Mouse (Mus musculus) spleen, postnatal 0 days (tissue): ENCODE measurements around the gene Mixl1. TPM values are rescaled to one million over a fixed set of nuclear protein-coding genes. Genes with fewer than 3 reads are reported as not detected.

Experiments used
- polyA plus RNA-seq: library from polyadenylated mRNA; unstranded; fragments of >200 nt; fragmentation: Nextera tagmentation; extraction: Ambion mirVana; gene quantifications from 2 replicates; pipeline ENCODE4 v1.2.1, GENCODE M21; 2015

Mixl1 gene
- polyA plus RNA-seq: not detected in 2 replicates

DNA sequence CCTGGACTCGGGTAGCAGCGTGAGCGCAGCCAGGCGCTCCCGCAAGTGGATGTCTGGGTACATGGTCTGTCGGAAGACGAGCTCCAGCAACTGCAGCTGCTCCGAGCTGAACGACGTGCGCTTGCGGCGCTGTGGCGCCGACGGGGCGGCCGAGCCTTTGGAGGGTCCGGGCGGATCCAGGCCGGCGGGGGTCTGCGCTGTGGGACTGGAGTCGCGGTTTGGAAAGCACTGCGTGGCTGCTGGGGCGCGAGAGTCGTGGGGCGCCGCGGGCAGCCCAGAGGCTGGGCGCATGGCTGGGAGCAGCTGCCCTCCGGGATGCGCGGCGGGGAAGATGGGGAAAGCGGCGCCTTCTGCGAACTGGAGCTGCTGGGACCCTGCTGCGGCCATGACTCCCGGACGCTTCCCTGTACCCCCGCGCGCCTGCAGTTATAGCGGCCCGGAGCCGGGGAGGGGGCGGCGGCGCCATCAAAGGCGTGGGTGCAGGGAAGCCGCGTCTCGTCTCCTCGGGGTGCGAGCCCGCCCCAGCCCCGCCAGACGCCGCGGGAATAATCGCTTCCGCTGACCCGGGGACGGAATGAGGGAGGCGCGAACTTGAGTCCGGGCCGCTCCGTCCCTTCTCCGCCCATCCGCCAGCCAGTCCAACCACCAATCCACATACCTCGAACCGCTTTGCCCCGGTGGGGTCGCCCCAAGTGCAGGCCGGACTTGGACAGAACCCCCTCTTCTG, at the start of gene Mixl1:
Gene Mixl1 (minus strand): TSS at position 409 of the 727 bp plus-strand sequence.

DNA sequence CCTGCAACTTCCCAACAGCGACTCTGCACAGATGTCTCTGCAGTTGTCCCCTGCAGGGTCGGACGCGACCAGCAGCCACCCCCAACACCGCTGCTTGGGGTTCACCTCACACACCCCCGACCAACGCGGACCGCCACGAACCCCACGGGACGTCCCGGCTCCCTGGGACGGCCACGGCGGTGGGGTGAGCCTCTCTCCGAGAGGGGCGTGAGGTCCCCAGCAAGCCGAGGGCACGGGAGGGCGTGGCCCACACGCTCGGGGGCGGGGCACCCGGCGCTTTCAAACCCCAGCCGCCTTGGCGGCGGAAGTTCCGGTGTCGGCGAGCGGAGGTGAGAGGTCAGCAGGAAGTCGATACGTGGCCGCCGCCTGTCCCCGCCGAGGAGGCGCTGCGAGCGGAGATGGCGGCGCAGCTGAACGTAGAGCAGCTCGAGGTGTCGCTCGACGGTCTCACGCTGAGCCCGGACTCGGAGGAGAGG, 28.9 kb upstream of the Mixl1 start, which contains the start of gene Acbd3:
Gene Acbd3 (plus strand): TSS at position 340 of the 476 bp plus-strand sequence.

Other genes starting within 250 kb of the Mixl1 start
- 0.55 and 0.58 TPM in 2 replicates for gene Stum, start 213.5 kb downstream of the Mixl1 start, polyA plus RNA-seq
- 52.5 and 55.9 TPM in 2 replicates for gene Parp1, start 128.1 kb downstream of the Mixl1 start, polyA plus RNA-seq
- gene Lin9, start 55.9 kb downstream of the Mixl1 start, polyA plus RNA-seq: 12.7 and 13.4 TPM in 2 replicates
- 11.3 and 13.9 TPM in 2 replicates for gene Acbd3, start 29.0 kb upstream of the Mixl1 start, polyA plus RNA-seq
- gene H3f3a, start 116.9 kb upstream of the Mixl1 start, polyA plus RNA-seq: 2,428 and 2,593 TPM in 2 replicates
- gene Sde2, start 154.1 kb upstream of the Mixl1 start, polyA plus RNA-seq: 25.3 and 27.8 TPM in 2 replicates
- gene Lefty2, start 196.1 kb upstream of the Mixl1 start, polyA plus RNA-seq: 0.05 TPM in 1 of 2 replicates, not detected in the other
- 82.2 and 100 TPM in 2 replicates for gene Pycr2, start 207.3 kb upstream of the Mixl1 start, polyA plus RNA-seq
- 4.7 and 4.9 TPM in 2 replicates for gene Lefty1, start 238.0 kb upstream of the Mixl1 start, polyA plus RNA-seq
- 11.9 and 12.4 TPM in 2 replicates for gene Tmem63a, start 245.3 kb upstream of the Mixl1 start, polyA plus RNA-seq